Mouse (Mus musculus): Measurements from ENCODE around the gene Arhgap19.

Gene Arhgap19

DNA sequence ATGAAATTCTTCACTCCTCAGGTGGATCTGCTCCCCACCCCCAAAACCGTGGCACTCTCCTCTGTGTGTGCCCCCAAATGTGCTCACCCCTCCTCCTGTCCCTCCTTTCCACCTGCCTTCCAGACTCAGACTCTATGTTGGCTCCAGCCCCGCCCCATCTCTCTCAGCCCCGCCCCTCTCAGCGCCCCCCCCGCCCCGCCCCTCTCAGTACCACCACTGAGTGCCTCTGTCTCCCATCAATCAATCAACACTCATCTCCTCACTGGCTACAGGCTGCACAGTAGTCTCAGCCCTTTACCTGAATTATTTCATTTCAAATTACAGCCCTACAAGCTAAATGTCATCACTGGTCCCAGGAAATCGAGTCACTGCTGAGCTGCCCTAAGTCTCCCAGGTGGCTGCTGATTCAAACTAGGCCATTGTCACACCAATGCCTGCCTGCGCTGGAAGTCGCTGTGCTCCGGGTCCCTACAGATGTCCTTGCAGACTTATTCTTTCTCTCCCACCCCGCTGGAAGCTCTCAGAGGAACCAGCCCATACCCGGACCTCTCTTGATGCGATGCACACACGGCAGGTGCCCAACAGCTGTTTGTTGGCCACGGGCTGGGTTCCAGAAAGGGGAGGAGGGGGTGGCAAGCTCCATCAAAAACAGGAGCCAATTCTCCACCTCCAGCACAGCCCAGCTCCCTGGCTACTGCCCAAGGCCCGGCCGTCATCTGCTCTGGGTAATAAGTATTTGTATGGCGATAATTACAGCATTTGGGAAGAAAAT lies 64.0 kb downstream of the Arhgap19 start:
- no peak for DNase-seq

DNA sequence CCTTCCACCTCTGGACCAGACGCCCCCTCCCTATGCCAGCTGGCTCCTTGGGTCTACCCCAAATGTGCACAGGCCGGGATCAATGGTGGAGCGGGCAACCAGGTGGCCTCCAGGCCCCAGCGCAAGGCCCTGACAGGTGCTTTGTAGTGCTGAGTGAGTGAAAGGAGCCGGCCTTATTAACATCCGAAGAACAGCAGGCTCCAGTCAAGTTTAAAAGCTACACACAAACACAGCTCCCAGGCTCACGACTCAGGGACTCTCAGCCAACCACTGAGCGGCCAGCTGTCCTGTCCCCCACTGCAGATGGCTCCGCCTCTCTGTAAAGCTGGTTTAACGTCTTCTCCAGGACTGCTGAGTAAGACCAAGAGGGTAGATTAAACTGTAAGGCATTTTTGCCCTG lies 67.2 kb downstream of the Arhgap19 start:
- no peak for DNase-seq

DNA sequence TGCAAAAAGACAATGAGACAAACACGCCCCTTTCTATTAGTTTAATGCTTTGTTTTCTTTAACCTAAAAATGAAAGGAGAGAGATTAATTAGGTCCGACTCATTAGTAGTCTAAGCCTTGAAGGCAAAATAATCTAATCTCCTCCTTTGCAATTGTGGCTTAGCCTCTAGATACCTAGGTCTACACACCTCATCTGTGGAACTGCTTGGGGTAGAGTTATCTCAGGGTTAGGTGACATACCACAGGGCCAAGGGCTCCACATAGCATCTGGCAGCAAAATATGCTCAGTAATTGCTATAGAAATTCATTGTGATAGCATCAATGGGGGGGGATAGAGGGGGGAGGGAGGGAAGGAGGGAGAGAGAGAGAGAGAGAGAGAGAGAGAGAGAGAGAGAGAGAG lies 76.4 kb downstream of the Arhgap19 start:
- DNase-seq: no peak

DNA sequence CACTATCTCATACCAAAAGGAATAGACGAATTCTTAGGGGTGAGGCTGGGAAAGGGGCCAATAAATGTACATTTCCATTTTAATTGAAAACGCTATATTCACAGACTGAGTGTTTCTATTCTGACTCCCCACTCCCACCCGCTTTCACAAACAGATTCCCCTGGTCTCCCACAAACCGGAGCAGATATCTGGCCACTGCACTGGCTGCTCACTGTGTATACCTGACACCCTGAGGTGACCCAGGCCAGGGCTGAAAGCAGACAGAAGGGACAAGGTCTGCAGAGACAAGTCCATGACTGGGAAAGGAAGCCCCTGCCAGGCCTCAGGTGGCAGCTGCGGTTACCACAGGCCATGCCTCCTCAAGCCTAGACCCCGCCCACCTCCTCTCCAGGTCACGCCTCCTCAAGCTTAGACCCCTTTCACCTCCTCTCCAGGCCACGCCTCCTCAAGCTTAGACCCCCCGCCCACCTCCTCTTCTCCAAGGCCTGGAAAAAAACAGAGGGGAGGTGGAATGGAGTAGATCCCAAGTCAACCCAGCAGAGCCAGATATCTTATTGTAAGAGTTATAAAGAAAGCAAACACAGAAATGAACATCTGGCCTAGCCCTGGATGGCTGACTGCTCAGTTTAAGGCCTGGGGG lies 76.9 kb downstream of the Arhgap19 start:
- no peak for DNase-seq

DNA sequence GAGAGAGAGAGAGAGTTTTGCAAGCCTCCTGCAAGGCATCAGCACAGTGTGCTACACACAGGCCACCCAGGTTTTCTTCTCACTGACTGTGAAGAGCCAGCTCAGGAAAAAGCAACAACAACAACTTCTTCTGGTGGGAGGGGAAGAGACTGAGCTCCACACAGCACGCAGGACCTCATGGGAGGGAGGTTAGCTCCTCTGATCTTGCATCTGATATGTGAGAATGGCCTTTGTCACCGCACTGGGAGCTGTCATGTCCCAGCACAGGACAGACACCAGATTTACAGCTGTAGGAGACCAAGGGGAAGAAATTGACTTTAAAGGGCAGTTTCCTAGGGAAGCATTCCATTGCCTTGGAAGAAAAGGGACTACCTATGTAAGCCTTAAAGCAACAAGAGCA lies 78.5 kb downstream of the Arhgap19 start:
- DNase-seq: no peak

DNA sequence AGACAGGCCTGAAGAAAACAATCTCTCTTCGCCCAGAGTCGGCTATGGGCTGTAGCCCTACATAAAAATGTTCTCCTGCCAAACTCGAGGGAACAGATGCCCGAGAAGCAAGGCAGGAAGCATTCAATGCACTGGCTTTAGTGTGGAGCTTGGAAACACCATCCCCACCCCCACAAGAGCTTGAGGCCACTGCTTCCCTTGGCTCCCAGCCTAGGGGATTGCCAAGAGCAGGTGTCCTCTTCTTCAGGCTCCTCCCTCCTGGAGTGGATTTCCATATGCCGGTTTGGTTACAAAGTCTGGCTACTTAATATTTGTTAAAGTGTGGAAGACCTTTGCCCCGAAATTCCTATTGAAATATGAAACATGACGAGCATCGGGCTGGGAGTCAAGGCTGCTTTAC lies 82.4 kb downstream of the Arhgap19 start:
- no peak for DNase-seq

Data from cerebellum, adult 11-12 months (tissue).